Mouse (Mus musculus): ENCODE data around the gene Zfp786.
"Not testable (repeated sequence)": the region's sequence is repeated elsewhere in the genome, so short reads cannot be mapped to it uniquely, and the experiment has no call there.

DNA sequence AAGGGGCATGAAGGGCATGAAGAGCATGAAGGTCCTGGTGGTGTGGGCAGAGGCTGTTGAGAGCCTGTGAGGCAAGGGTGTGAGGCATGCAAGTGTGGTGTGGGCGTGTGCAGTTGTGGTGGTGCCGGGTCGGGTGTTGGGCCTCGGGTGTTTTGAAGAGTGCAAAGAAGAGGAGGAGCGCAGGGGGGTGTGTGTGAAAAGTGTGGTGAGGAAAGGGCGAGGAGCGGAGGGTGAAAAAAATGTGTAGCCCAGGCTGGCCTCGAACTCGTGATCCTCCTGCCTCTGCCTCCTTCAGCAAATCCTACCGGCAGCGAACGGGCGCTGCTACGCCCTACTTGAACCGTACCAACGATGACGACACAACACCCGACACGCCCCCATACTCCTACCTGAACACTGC is 58.9 kb downstream of the Zfp786 start:
- not testable (repeated sequence) for TF ChIP-seq MAX (IDR thresholded peaks at IDR 0.05; ENCODE audit: low read length); CTCF (IDR thresholded peaks at IDR 0.05 in 2 of 3, conservative IDR thresholded peaks at IDR 0.05 in 1 of 3; ENCODE audit: control insufficient read depth in 1 of 3, insufficient read depth in 1 of 3, low read depth in 2 of 3, low read length in 3 of 3, poor library complexity in 1 of 3, severe bottlenecking in 1 of 3); BHLHE40 (IDR thresholded peaks at IDR 0.05; ENCODE audit: borderline replicate concordance, low read depth, low read length); MYC (IDR thresholded peaks at IDR 0.05; ENCODE audit: low read depth, low read length)

Data from MEL (cell line).